Mouse (Mus musculus): ENCODE measurements around the gene Dydc2.

DNA sequence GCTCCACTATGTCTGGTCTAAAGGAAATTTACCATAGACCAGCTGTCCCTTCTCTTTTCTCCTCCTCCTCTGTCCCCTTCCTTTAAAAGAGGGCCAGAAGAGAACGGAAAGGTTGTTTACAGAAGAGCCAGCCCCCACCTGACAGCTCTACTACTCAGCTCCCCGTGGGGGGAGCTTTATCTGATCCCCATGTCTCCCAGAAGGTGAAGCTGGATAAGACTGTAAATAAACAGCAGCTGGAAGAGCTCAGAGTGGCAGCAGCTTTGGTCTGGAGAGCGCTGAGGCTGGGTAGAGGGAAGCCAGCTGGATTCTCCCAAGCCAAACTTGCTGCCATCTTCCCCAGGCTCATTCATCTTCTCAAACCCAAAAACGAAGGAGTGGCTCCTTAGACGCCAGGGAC, 61.4 kb downstream of the Dydc2 start:
- TF ChIP-seq CTCF (IDR thresholded peaks at IDR 0.05; ENCODE audit: extremely low read depth, insufficient read depth, low read length) (no peak), POLR2A (IDR thresholded peaks at IDR 0.05; ENCODE audit: extremely low read depth, insufficient read depth, low read length) (no peak)

All from cortical plate, adult 2 months (tissue).